11 mouse cellular contexts compared by ENCODE assay signal in the genomic region with DNA sequence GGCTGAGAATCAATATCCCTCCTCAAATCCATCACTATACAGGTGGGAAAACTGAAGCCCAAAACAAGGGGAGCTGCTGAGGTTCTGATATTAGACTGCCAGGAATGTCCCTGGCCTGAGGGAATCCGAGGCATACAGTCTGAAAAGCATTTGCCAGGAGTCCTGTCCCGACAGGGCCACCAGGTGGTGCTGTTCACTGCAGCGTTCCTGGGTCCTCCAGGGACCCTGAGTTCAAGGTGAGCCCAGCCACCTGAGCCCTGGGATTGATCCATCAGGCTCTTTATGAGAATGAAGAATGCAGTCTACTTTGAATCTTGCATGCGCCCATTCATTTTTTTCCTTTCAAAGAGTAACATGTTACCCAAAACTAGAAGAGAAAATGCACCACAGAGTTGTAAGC. TPM values are rescaled to one million over a fixed set of nuclear protein-coding genes. Genes with fewer than 3 reads are reported as not detected.
DNase-seq lines count a peak whose midpoint lies in the region; ATAC-seq and TF ChIP-seq lines count a peak whose summit lies in the region.
"Had no signal": no experiment of that assay in that cellular context is flagged by ENCODE, and none has a peak within 500 bp of the region (broad histone marks: within the 10 kb centered on the region; RNA-seq: fewer than 3 reads in every experiment).

No protein-coding gene starts in this region.

- TF ChIP-seq POLR2A in cerebellum, adult 2 months (IDR thresholded peaks at IDR 0.05; ENCODE audit: borderline replicate concordance, insufficient read depth, low read length) = no peak

- H3K36me3 ChIP-seq in lung, embryonic 14.5 days (ENCODE audit: insufficient read depth) = no peaks in the 10 kb centered on the region

- no peaks in the 10 kb centered on the region for H3K27me3 ChIP-seq in cerebellum, adult 2 months (ENCODE audit: control insufficient read depth, insufficient read depth, low read length)
- no peaks in the 10 kb centered on the region for H3K27me3 ChIP-seq in lung, embryonic 14.5 days (ENCODE audit: insufficient read depth, low read length)

- peak; percentile 17; the same call in 1 of the 2 replicates for TF ChIP-seq CTCF in cerebellum, adult 2 months (IDR thresholded peaks at IDR 0.05; ENCODE audit: borderline replicate concordance, insufficient read depth, low read depth, low read length)
- peak; percentile 63 for TF ChIP-seq CTCF in lung, embryonic 14.5 days (IDR thresholded peaks at IDR 0.05; ENCODE audit: low read depth)

- no peak overlapping the region for H3K27ac ChIP-seq in cerebellum, adult 2 months (ENCODE audit: insufficient read depth, low read length)
- no peak overlapping the region for H3K27ac ChIP-seq in lung, embryonic 14.5 days (ENCODE audit: low read depth)

- no peak overlapping the region for H3K4me2 ChIP-seq in lung, embryonic 14.5 days

- no peak overlapping the region for H3K9ac ChIP-seq in lung, embryonic 14.5 days

- H3K4me3 ChIP-seq in cerebellum, adult 2 months (replicated peaks; ENCODE audit: insufficient read depth, low read depth, low read length) = no peak overlapping the region
- no peak overlapping the region for H3K4me3 ChIP-seq in lung, embryonic 14.5 days (ENCODE audit: low read depth, low read length)
- H3K4me3 ChIP-seq: erythroblast, embryonic 14.5 days had no signal

- no peaks in the 10 kb centered on the region for H3K4me1 ChIP-seq in cerebellum, adult 2 months (ENCODE audit: control insufficient read depth, insufficient read depth, low read length)
- H3K4me1 ChIP-seq in lung, embryonic 14.5 days (ENCODE audit: insufficient read depth) = no peaks in the 10 kb centered on the region

- 41% methylated on average over 4 of the region's 4 CpGs for WGBS in cerebellum, adult 2 months
- 30% methylated on average over 4 of the region's 4 CpGs for WGBS in lung, embryonic 14.5 days

- H3K9me3 ChIP-seq in lung, embryonic 14.5 days (ENCODE audit: low read depth, low read length) = no peaks in the 10 kb centered on the region

- no peak for ATAC-seq in lung, embryonic 14.5 days (ENCODE audit: insufficient read depth)
- ATAC-seq: inflammation-experienced regulatory T-cells, adult 6 months had no signal

- DNase-seq in cerebellum, adult 2 months = no peak
- no peak for DNase-seq in cerebellum, adult 9-10 months
- DNase-seq in lung, embryonic 14.5 days = peak; percentile 47
- DNase-seq in lung, postnatal 10 days = no peak
- DNase-seq in adrenal gland, postnatal 36 days = peak; percentile 13 to 41
- DNase-seq in mesoderm, embryonic 11.5 days (ENCODE audit: low read depth, low spot score) = peak; percentile 39
- no peak for DNase-seq in urinary bladder, postnatal 14 days (ENCODE audit: low spot score)
- DNase-seq in left cerebral cortex, adult 9 months (ENCODE audit: low spot score in 2 of 2) = no peak

RNA-seq across cellular contexts. Expression of a gene that starts 3.2 kb away (rescaled TPM):
- not detected in 2 replicates for polyA plus RNA-seq in cerebellum, adult 2 months (2012; rRNA removed)
- polyA plus RNA-seq in lung, embryonic 14.5 days (2014; fragmentation: Nextera tagmentation; extraction: Ambion mirVana) = not detected in 2 replicates
- not detected for total RNA-seq in adrenal gland, postnatal 36 days (2021)
- total RNA-seq: megakaryocyte, adult 5-6 weeks had no signal
- polyA plus RNA-seq: erythroblast, embryonic 14.5 days; inflammation-experienced regulatory T-cells, adult 6 months had no signal

RNA-seq across cellular contexts. Expression of a gene that starts 26.9 kb away (rescaled TPM):
- polyA plus RNA-seq in cerebellum, adult 2 months (2012; rRNA removed) = not detected in 2 replicates
- 0.37 TPM in 1 of 2 replicates, not detected in the other for polyA plus RNA-seq in lung, embryonic 14.5 days (2014; fragmentation: Nextera tagmentation; extraction: Ambion mirVana)
- not detected for total RNA-seq in adrenal gland, postnatal 36 days (2021)
- total RNA-seq: megakaryocyte, adult 5-6 weeks had no signal
- polyA plus RNA-seq: inflammation-experienced regulatory T-cells, adult 6 months had no signal

RNA-seq across cellular contexts. Expression of a gene that starts 44.0 kb away (rescaled TPM):
- 0.79 and 1.0 TPM in 2 replicates for polyA plus RNA-seq in cerebellum, adult 2 months (2012; rRNA removed)
- 2.6 and 3.4 TPM in 2 replicates for polyA plus RNA-seq in lung, embryonic 14.5 days (2014; fragmentation: Nextera tagmentation; extraction: Ambion mirVana)
- 1 to 10 TPM; 4.2 to 4.4 TPM for total RNA-seq in adrenal gland, postnatal 36 days (2021)
- polyA plus RNA-seq: erythroblast, embryonic 14.5 days had no signal

RNA-seq across cellular contexts. Expression of a gene that starts 56.6 kb away (rescaled TPM):
- 299 and 310 TPM in 2 replicates for polyA plus RNA-seq in cerebellum, adult 2 months (2012; rRNA removed)
- 950 and 1,052 TPM in 2 replicates for polyA plus RNA-seq in lung, embryonic 14.5 days (2014; fragmentation: Nextera tagmentation; extraction: Ambion mirVana)
- total RNA-seq in adrenal gland, postnatal 36 days (2021) = 100 to 1,000 TPM; 436 to 474 TPM

Comparison
In these comparisons a context has a peak if more than half of its experiments do, and no peak if none do; other contexts are left out.
1. DNase-seq: peak in lung, embryonic 14.5 days (single experiment), adrenal gland, postnatal 36 days (2 of 2) and mesoderm, embryonic 11.5 days (single experiment); none in cerebellum, adult 2 months (0 of 2), cerebellum, adult 9-10 months (single experiment), lung, postnatal 10 days (single experiment), urinary bladder, postnatal 14 days (single experiment) and left cerebral cortex, adult 9 months (0 of 2).